Mouse (Mus musculus) hindlimb bud, embryonic 11.5 days (tissue): Measurements from ENCODE around the gene Nt5c2.
"Not testable (repeated sequence)": the region's sequence is repeated elsewhere in the genome, so short reads cannot be mapped to it uniquely, and the experiment has no call there.

Source experiments
- DNase-seq: peaks from one replicate; pipeline ENCODE4 v3.0.0-alpha.2; 2012; ENCODE audit warnings: low read depth, low spot score; ENCODE audit errors: extremely low spot score

Nt5c2 gene

GRCm38 (mm10) chr19:46989479-46990152 lies 25.3 kb downstream of the Nt5c2 start:
- DNase-seq: no peak

DNA sequence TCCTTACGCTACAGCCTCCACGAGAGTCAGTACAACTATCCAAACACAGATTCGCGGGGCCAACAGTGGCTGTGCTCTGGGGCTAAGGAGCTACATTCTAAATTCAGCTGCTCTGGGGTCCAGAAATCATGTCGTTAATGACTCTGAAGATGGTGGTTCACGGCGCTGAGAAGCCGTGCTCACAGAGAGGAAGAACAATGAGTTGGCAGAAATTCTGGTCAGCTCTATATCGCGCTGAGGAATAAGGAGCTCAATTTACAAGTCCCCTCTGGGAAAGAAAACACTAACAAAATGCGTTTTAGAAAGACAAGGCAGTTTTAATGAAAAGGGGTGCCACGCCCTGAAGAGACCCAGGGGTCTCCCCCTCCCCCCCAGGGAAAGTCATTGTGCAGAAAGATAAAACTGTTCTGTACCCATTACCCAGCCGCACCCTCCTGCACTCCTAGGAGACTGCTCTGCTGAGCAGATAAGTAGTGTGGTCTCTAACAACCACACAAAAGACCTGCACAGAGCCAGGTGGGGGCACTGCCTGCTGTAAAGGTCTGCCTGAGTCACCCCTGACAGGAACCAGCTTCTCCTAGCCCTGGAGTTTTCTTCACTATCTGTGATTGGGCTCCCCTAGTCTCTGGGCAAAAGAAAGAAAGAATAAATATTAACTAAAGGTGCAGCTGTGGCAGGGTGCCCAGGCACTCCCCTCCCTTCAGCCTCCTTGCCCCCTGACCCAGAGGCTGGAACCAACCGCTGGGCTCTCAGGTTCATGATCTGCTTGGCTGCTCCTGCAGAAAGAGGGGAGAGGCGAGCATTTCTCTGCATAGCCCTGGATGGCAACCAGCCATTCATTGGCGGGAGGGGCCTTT lies 26.5 kb downstream of the Nt5c2 start:
- DNase-seq: no peak

- no peak for DNase-seq
Measured at GRCm38 (mm10) chr19:46987646-46988045, 27.3 kb downstream of the Nt5c2 start.

- no peak for DNase-seq
Measured at GRCm38 (mm10) chr19:46984726-46985622, 30.0 kb downstream of the Nt5c2 start.

DNA sequence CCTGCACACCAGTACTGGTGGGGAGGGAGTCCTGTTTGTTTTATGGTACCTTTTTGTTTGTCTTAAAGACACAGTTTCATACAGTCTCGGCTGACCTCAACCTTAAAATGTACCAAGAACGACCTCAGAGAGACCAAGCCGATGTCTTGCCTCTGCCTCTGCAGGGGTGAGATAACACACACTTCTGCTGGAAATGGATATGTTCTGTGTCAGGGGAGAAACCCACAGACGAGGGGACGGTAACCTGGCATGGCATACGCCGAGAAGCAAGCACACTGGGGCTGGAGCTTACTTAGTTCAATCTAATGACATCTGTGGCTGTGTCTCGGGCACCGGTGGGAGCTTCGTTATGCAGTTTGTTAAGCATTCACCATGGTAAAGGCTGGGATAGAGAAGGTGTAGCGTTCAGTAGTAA lies 31.0 kb downstream of the Nt5c2 start:
- no peak for DNase-seq

GRCm38 (mm10) chr19:46983352-46983965 lies 31.5 kb downstream of the Nt5c2 start:
- DNase-seq: no peak

- no peak for DNase-seq
Measured at GRCm38 (mm10) chr19:46981462-46981861, 33.5 kb downstream of the Nt5c2 start.

DNA sequence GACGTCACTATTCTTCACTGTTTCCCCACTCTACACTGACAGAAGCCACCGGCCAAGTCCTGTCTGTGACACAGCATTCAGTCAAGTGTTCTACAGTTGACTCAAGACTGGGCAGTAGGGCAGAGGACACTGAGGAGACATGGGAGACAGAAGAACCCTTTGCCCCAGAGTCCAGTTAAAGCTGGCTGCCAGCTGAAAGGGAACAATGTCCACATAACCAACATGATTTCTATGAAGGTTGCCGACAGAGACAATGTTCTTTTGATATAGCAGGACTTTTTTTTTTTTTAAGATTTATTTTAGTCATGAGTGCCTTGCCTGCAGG lies 35.2 kb downstream of the Nt5c2 start:
- DNase-seq: no peak

DNA sequence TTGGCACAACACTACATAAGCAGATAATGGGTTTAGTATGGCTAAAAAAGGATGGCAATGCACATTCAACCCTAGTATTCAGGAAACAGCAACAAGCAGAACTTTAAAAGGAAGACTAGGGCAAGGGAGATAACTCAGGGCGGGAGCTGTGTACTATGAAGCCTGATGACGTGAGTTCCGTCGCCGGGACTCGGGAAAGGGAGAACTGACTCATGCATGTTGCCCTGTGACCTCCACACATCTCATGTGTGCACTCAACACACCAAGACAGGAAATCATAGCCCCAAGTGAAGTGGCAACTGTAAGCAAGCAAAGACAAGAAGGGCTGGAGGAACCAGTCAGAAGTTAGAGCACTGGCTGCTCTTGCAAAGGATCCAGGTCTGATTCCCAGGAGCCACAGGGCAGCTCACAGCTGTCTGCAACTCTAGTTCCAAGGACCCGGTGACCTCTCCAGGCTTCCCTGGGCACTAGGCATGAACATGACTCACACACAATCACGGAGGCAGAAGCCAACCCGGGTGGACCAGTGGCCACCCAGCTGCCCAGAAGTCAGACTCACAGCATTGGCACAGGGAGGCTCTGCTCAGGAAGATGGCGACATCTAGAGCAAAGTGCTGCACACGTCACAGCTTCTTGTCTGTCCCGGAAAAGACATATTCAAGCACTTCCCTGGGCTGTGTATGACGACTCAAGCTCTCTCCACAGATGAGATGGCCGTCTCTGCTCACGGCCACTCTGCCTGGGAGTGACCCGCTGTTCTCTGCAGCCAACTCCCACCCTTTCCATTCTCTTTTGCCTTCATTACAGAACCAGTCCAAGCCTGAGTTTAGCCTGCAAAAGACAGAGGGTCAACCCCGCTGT lies 35.8 kb downstream of the Nt5c2 start:
- DNase-seq: no peak

GRCm38 (mm10) chr19:46978069-46978468 lies 36.9 kb downstream of the Nt5c2 start:
- DNase-seq: not testable (repeated sequence)

DNA sequence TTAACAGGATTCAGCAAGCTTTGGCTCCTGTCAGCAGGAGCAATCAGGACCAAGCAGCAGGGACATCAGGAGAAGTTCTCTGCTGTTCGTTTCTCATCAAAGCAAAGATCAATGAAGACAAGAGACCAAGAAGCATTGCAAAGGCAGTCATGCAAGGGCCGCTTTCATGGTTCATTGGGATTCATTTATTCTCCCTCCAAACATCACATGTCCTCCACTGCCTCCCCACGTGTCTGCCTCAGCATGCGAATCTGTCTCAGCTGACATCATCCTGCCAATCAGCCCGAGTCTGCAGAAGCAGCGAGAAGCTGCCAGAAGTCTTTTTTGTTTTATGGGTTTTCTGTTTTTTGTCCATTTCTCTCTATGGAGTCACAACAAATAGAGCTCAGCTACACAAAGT lies 37.5 kb downstream of the Nt5c2 start:
- DNase-seq: no peak

- DNase-seq: no peak
Measured at GRCm38 (mm10) chr19:46976743-46977142, 38.2 kb downstream of the Nt5c2 start.

DNA sequence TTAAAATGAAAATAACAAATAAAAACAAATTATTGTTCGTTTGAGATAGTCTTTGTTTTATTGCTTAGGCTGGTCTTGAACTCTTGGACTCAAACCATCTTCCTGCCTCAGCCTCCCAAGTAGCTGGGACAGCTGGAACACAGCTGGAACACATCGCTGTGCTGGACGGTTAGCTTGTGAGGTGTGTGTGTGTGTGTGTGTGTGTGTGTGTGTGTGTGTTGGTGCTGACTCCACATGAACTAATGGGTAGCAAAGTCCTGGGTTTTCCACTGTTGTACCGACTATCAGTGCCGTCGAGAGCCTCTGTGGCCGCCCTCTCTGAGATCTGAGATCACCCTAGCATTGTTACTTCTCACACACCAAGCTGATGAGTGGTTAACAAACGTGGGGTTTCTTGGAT lies 39.0 kb downstream of the Nt5c2 start:
- no peak for DNase-seq

- DNase-seq: no peak
Measured at GRCm38 (mm10) chr19:46975565-46975964, 39.4 kb downstream of the Nt5c2 start.

DNA sequence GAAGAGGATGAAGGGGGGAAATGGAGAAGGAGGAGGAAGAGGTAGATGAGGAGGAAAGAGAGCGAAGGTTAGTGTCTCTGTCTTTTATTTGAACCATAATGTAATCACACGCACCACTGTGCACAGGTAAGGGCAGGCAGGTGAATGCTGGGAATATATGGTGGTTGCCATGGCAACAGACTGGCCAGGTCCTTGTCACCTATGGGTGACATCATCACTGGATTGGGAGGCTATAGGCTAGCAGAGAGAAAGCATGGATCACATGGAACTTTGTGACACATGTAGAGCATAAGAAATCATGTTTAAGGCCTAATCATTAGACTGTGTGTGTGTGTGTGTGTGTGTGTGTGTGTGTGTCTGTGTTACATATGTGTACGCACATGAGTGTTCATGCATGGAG lies 42.8 kb downstream of the Nt5c2 start:
- no peak for DNase-seq

DNA sequence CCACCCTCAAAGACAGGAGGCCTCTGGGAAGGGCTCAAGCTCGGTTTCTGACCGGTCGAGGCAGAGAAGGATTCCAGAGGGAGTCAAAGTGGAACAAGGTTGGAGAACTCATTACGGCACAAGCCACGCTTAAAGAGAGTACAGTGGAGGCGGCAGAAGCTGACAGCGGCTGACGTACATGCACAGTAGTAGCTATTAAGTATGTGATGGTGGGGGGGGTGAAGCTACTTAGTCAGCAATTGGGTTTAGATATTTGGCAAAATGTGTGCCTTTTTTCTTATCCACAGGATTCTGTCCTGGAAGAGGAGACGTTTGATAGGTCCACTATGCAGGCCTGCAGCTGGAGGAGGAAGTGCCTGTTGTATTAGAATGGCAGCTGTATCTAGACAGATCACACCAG lies 43.2 kb downstream of the Nt5c2 start:
- no peak for DNase-seq

DNA sequence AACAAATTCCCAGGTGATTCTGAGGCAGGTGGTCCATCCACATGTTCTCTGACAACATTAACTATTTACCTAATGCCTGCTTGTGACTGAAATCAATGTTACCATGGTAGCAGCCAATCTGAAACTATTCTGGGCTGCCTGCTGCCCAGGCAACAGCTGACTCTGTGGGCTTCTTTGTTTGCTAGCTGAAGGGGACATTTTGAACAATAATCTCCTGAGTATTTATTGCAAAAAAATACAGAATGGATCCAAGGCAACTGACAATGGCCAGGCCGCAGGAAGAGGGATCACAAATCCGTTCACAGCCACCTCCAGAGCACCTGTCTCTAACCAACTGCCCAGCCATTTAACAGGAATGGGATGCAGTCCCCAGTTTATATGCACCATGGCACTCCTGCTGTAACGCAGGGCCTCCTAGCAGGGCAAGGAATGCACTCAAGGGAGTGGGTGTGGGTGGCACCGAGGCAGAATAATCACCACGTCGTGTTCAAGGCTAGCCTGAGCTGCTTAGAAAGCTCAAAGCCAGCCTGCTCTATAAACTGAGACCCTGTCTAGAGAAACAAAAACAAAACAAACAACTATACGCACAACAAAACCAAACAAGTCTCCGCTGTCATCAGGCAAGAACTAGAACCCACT lies 43.8 kb downstream of the Nt5c2 start:
- no peak for DNase-seq

GRCm38 (mm10) chr19:46970121-46970729 lies 44.7 kb downstream of the Nt5c2 start:
- DNase-seq: no peak

DNA sequence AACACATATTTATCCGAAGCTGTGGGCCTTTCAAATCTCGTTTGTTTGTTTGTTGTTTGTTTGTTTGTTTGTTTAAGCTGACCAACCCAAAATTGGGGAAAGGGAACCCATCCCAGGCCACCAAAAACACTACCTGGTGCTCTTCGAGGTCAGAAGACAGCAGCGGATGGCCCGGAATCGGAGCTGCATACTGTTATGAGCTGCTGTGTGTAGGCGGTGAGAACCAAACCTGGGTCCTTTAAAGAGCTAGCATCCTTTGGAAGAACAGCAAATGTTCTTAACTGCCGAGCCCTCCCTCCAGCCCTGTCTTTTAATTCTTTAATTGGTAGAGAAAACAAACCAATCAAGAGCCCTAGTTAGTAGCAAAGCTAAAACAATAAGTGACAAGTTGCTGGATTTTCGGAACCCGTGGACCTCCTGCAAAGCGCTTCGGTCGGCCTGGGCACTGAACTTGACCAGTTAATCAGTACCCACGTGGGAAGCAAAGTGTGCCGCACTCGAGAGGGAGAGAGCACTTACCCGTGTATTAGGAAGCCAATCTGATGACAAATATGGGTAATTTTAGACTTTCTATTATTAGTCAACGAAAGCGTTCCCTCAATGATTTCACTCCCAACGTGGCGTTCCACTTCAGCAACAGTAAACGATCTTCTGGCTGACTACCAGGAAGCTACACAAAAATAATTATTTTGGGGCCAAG lies 45.5 kb downstream of the Nt5c2 start:
- no peak for DNase-seq
